Mouse (Mus musculus) myocyte (in vitro differentiated cells): ENCODE results near the gene Galnt14.

Experiments used
- MAX ChIP-seq: IDR thresholded peaks from one replicate; pipeline ENCODE4 v1.6.1; 2011; ENCODE audit warnings: low read depth, mild to moderate bottlenecking, control low read depth
- SRF ChIP-seq: IDR thresholded peaks from one replicate; pipeline ENCODE4 v1.6.1; 2011; ENCODE audit warnings: low read depth; ENCODE audit not compliant: control insufficient read depth, insufficient read length
- TCF12 ChIP-seq: IDR thresholded peaks from one replicate; pipeline ENCODE4 v1.6.1; 2011; ENCODE audit warnings: mild to moderate bottlenecking, control low read depth; ENCODE audit not compliant: poor library complexity, insufficient read depth, severe bottlenecking
- USF1 ChIP-seq: IDR thresholded peaks from one replicate; pipeline ENCODE4 v1.6.1; 2011; ENCODE audit warnings: low read depth, mild to moderate bottlenecking, control low read depth, moderate library complexity

DNA sequence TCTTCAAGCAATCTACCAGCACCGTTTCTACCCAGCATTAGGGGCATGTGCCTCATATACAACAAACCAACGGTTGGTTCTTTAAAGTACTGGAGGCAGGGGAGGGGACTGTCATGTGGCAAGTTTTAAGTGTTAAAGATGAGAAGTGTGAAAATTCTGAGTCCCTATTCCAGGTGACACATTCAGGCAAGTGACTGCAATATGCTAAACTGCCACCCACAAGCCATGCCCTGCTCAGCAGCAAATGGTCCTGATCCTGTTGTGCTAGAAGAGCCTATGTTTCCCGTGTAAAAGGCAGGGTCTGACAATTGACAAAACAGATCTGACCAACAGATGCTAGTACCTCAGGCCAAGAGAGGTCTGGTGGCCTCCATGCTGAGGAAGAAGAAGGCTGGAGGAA, 149.1 kb downstream of the Galnt14 start:
- TF ChIP-seq USF1 (no peak), TCF12 (no peak), SRF (no peak), MAX (no peak)
